Mouse (Mus musculus) midbrain, postnatal 0 days (tissue): ENCODE results near the gene 9530003J23Rik. TPM values are rescaled to one million over a fixed set of nuclear protein-coding genes. Genes with fewer than 3 reads are reported as not detected.
"Not testable (repeated sequence)": the region's sequence is repeated elsewhere in the genome, so short reads cannot be mapped to it uniquely, and the experiment has no call there.

Experiments used
- ATAC-seq: fragments of 200-750 bp; cut with Nextera tagmentation; 2 replicates; pipeline ENCODE4 v1.8.0; 2017; ENCODE audit warnings: moderate number of reproducible peaks, mild to moderate bottlenecking, moderate TSS enrichment, moderate library complexity; ENCODE audit not compliant: low FRiP score
- DNase-seq: peaks from one replicate; pipeline ENCODE4 v3.0.0-alpha.2; 2015; ENCODE audit warnings: low spot score
- H3K27ac ChIP-seq: fragments of 300-500 bp; sonication (generic); 2 replicates; pipeline ENCODE4 v1.5.1; 2014; ENCODE audit warnings: low read depth, mild to moderate bottlenecking, low read length, mixed read lengths
- H3K27me3 ChIP-seq: fragments of 300-500 bp; sonication (generic); 2 replicates; pipeline ENCODE4 v1.6.1; 2014; ENCODE audit warnings: low read length, control low read depth, mixed read lengths; ENCODE audit not compliant: insufficient read depth
- H3K36me3 ChIP-seq: fragments of 300-500 bp; sonication (generic); 2 replicates; pipeline ENCODE4 v1.6.1; 2014; ENCODE audit warnings: low read length, control low read depth, mixed read lengths; ENCODE audit not compliant: insufficient read depth
- H3K4me1 ChIP-seq: fragments of 300-500 bp; sonication (generic); 2 replicates; pipeline ENCODE4 v1.6.1; 2014; ENCODE audit warnings: mild to moderate bottlenecking, control low read depth, antibody characterized with exemption, low read length, mixed read lengths; ENCODE audit not compliant: insufficient read depth
- H3K4me2 ChIP-seq: fragments of 300-500 bp; sonication (generic); 2 replicates; pipeline ENCODE4 v1.6.1; 2014; ENCODE audit warnings: low read depth, mild to moderate bottlenecking, low read length, mixed read lengths; ENCODE audit not compliant: poor library complexity, severe bottlenecking
- H3K4me3 ChIP-seq: fragments of 300-500 bp; sonication (generic); 2 replicates; pipeline ENCODE4 v1.5.1; 2014; ENCODE audit warnings: low read depth, mild to moderate bottlenecking, low read length, moderate library complexity
- H3K9ac ChIP-seq: fragments of 300-500 bp; sonication (generic); replicated peaks from 2 replicates; pipeline ENCODE4 v1.6.1; 2014; ENCODE audit warnings: mild to moderate bottlenecking, low read length, moderate library complexity, mixed read lengths; ENCODE audit not compliant: poor library complexity, severe bottlenecking
- H3K9me3 ChIP-seq: fragments of 300-500 bp; sonication (generic); 2 replicates; pipeline ENCODE4 v1.6.1; 2016; ENCODE audit warnings: low read length, control low read depth
- CTCF ChIP-seq: IDR thresholded peaks from 2 replicates; pipeline ENCODE4 v1.5.1; 2016; ENCODE audit warnings: antibody characterized with exemption, mild to moderate bottlenecking
- WGBS: fragments of 180-500 bp; shearing (Covaris S2); extraction: QIAGEN DNeasy Blood & Tissue Kit; methylation state at CpG from one replicate; pipeline ENCODE4 v1.1.7; 2014; 5-methylcytosine and 5-hydroxymethylcytosine counted together
- polyA plus RNA-seq: library from polyadenylated mRNA; unstranded; fragments of >200 nt; fragmentation: Nextera tagmentation; extraction: Ambion mirVana; gene quantifications from 2 replicates; pipeline ENCODE4 v1.2.1, GENCODE M21; 2015
- total RNA-seq: library from RNA; depleted of rRNA; stranded (reverse); fragments of >200 nt; gene quantifications from 2 replicates; pipeline ENCODE4 v1.2.3, GENCODE M21; 2014; rRNA removed

The 9530003J23Rik gene
- total RNA-seq (not detected in 2 replicates), polyA plus RNA-seq (0.22 and 0.26 TPM in 2 replicates)

GRCm38 (mm10) chr10:117238603-117239002 is at the start of gene 9530003J23Rik:
Gene 9530003J23Rik (minus strand): TSS chr10:117238703.
- WGBS = 86% methylated on average over 12 of the region's 12 CpGs
- Histone ChIP-seq H3K27me3 (no peaks in the 10 kb centered on the region), H3K4me3 (no peak within 1 kb of the TSS), H3K27ac (no peak within 1 kb of the TSS), H3K4me2 (no peak within 1 kb of the TSS), H3K9ac (no peak within 1 kb of the TSS), H3K4me1 (no peaks in the 10 kb centered on the region), H3K36me3 (no peaks in the 10 kb centered on the region), H3K9me3 (no peaks in the 10 kb centered on the region)
- no peak for DNase-seq
- ATAC-seq = no peak
- no peak for TF ChIP-seq CTCF

DNA sequence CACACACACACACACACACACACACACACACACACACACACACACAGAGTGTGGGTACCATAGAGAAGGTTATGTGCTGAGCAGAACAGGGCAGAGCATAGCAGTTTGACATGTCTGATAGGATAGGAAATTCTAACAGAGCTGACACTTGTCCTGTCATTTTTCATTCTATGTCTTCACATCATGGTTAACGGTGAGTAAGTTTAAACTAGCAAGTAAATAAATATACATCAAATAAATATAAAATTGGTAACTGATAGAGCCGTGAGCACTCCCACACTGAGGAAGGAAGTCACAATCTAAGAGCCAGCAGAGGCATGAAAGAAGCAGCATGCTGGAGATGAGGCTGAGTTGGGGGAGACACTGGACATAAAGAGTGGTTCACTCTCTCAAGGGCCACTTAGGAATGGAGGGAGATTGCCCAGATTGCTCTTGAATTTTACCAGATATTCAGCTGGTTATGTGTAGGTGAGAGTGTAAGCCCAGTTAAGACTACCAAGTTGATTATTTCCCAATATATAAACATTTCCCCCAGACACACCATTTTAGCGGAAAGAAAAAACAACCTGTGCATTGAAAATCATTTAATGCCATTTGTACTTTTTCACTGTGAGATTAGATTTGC is 48.8 kb upstream of the 9530003J23Rik start:
- Histone ChIP-seq H3K4me2 (no peak overlapping the region), H3K27me3 (no peaks in the 10 kb centered on the region), H3K4me3 (no peak overlapping the region), H3K27ac (no peak overlapping the region), H3K9ac (no peak overlapping the region), H3K36me3 (no peaks in the 10 kb centered on the region), H3K4me1 (no peaks in the 10 kb centered on the region), H3K9me3 (no peaks in the 10 kb centered on the region)
- DNase-seq (no peak), ATAC-seq (no peak)
- no peak for TF ChIP-seq CTCF
- 87% methylated on average over 3 of the region's 3 CpGs for WGBS

DNA sequence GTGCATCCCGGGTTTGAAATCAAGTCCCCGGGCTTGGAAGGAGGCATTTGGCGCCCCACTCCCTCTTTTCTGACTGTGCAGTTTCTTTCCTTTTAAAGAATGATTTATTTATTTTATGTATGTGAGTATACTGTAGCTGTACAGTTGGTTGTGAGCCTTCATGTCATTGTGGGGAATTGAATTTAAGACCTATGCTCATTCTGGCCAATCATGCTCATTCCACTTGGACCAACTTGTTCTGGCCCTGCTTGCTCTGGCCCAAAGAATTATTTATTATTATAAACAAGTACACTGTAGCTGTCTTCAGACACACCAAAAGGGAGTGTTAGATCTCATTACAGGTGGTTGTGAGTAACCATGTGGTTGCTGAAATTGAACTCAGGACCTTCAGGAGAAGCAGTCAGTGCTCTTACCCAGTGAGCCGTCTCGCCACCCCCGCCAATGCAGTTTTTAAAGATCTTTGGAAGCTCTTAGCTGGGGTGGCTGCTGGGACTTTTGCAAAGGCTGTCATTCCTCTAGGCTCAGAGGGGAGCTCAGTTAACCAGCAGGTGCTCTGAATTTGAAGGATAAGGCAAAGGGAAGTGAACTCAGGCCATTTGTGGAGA is 48.0 kb upstream of the 9530003J23Rik start:
- ATAC-seq (no peak), DNase-seq (no peak)
- Histone ChIP-seq H3K27me3 (no peaks in the 10 kb centered on the region), H3K4me1 (no peaks in the 10 kb centered on the region), H3K4me3 (no peak overlapping the region), H3K36me3 (no peaks in the 10 kb centered on the region), H3K9ac (no peak overlapping the region), H3K27ac (no peak overlapping the region), H3K9me3 (no peaks in the 10 kb centered on the region), H3K4me2 (no peak overlapping the region)
- WGBS = 87% methylated on average over 6 of the region's 6 CpGs
- no peak for TF ChIP-seq CTCF

DNA sequence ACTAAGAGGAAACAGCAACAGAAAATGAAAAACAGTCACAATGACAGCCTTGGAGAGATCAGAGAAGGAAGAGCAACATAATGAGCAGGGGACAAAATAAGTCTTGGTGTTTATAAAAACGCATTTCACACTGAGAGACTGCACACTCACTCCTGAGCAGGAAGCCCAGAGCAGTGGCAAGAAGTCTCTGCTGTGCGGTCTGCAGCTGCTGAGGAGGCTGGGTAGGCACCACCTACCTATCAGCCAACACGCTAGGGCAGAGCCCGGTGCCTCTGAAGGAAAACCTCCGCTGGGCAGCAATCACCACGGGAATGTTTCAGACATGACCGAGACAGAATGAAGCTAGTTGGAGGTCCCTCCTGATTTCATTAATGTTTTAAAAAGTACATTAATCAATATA is 47.1 kb upstream of the 9530003J23Rik start:
- ATAC-seq, H3K4me2 ChIP-seq, H3K27ac ChIP-seq, H3K9ac ChIP-seq, DNase-seq, H3K4me3 ChIP-seq, H3K36me3 ChIP-seq, H3K4me1 ChIP-seq, H3K27me3 ChIP-seq, H3K9me3 ChIP-seq: not testable (repeated sequence)
- 96% methylated on average over 3 of the region's 7 CpGs for WGBS

- Histone ChIP-seq H3K9ac (no peak overlapping the region), H3K4me1 (no peaks in the 10 kb centered on the region), H3K4me3 (no peak overlapping the region), H3K4me2 (no peak overlapping the region), H3K36me3 (no peaks in the 10 kb centered on the region), H3K9me3 (no peaks in the 10 kb centered on the region), H3K27me3 (no peaks in the 10 kb centered on the region), H3K27ac (no peak overlapping the region)
- ATAC-seq (no peak), DNase-seq (no peak)
- TF ChIP-seq CTCF = no peak
- 91% methylated on average over 10 of the region's 10 CpGs for WGBS
These were observed 46.3 kb upstream of the 9530003J23Rik start for GRCm38 (mm10) chr10:117284578-117285520.
